Mouse (Mus musculus) adrenal gland, adult 8-10 months (tissue): ENCODE measurements around the gene Eif2ak4. TPM values are rescaled to one million over a fixed set of nuclear protein-coding genes. Genes with fewer than 3 reads are reported as not detected.

ENCODE experiments used
- DNase-seq: peaks from one replicate; pipeline ENCODE4 v3.0.0; 2022
- total RNA-seq, 4 experiments: library from RNA; stranded (reverse); gene quantifications; 2 replicates each; pipeline ENCODE4 v1.2.4; 2022

Eif2ak4 gene
- total RNA-seq, 4 experiments from 2014 or later, result 17.1 to 32.5 (median 26.1) TPM

- no peak for DNase-seq
Measured at GRCm38 (mm10) chr2:118405568-118405967, 17.1 kb downstream of the Eif2ak4 start.

DNA sequence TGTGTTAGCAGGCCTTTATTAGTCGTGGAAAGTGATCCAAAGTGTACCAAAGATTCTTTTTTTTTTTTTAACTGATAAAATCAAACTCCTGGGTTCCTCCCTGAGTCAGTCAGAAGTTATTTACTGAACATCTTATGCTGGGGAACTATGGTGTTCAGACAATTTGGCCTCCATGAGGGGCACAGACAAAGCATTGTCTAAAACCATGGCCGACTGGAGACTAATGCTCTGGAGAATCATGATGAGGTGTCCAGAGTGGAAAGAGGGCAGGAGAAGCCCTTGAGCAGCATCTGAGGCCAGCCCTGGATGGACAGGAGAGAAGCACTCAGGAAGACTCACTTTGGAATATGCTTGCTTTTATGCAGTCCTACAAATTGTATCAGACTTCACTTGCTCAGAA lies 18.4 kb downstream of the Eif2ak4 start:
- no peak for DNase-seq

DNA sequence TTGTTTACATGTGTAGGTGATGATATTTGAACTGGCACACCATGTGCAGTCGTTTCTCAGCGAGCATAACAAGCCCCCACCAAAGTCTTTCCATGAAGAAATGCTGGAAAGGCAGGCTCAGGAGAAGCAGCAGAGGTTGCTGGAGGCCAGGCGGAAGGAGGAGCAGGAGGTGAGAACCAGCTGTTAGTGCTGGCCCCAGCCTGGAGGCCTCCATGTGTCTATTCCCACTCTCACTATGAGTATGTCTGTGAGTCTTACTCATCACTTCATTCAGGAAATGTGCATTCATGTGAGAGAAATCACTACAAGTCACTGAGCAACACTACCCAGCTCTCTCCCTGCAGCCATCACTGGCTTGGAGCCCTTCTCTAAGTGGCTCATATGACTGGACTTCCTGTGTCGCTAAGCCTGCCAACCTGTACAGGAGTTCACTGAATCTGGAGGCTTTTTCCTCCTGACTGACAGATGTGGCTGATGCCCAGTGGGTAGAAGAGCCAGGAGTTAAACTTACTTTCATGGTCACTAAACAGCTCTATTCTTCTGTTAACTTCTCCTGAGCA lies 20.0 kb downstream of the Eif2ak4 start:
- DNase-seq, result no peak

DNA sequence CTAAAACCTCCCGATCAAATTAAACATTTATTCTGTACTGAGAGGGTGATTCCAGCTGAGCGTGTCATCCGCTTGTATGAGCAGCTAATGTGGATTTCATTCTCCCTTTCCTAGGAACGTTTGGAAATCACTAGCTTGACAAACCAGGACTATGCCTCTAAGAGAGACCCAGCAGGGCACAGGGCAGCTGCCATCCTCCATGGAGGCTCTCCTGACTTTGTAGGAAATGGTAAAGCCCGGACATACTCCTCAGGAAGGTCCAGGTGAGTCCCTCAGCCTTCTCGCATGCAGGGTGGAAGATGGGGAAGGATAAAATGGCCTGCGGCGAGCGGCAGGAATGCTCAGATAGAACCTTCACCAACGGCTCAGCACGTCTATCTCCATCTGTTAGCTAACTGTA lies 24.4 kb downstream of the Eif2ak4 start:
- no peak for DNase-seq

DNA sequence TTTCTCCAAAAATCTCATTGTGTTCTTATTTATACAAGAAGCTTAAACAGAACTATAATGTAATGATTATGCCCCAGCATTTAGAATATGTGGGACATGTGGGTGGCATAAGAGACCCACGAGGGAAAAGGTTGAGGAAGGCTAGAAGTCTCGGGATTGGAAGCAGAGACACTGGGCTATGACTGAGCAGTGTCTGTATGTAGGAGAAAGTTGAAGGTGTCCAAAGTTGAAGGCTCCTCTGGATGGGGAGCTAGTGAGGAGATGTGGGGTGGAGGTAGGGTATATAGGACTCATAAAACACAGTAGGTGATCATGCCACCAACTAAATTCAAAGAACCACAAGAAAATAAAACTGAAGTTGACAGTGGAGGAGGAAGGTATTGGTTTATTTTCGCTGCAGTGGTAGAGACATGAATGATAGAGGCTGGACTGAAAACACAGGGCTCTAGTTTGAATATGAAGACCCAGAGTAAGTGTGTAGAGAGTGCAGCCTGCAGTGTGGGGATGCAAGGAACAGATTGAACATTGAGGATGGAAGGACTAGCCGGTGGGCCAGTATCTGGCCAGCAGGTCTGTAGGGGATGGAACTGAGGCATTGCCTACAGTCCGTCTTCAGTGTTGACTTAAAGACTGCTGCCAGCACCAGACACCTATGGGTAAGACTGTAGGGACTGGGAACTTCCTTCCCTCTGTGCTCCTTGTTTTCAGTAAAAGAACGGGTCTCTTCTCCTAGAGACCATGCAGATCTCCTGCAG lies 27.4 kb downstream of the Eif2ak4 start:
- no peak for DNase-seq

DNA sequence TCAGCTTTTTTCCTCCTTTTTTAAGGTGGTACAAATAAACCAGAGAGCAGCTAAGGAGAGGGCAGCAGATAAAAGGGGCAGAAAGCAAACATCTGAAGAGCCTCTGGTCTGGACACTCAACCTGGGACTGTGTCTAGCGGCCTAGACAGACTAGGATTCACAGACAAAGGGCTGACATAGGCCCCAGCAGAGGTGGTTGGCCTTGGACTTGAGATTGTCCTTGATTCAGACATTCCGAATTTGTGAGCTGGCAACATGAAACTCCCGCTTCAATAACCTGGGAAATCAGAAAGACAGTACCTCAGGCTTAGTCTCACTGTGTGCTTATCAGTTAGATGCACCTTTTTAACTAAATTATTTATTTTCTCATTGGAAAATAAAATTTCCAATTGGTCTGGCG lies 29.7 kb downstream of the Eif2ak4 start:
- DNase-seq, result peak; percentile 28

DNA sequence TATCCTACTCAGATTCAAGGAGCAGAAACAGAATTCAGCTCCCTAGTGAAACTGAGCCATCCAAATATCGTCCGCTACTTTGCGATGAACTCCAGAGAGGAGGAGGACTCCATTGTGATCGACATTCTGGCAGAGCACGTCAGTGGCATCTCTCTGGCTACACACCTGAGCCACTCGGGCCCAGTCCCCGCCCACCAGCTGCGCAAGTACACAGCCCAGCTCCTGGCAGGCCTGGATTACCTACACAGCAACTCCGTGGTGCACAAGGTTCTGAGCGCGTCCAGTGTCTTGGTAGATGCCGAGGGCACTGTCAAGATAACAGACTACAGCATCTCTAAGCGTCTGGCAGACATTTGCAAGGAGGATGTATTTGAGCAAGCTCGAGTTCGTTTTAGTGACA lies 33.5 kb downstream of the Eif2ak4 start:
- no peak for DNase-seq

GRCm38 (mm10) chr2:118422385-118422784 lies 34.0 kb downstream of the Eif2ak4 start:
- no peak for DNase-seq

- no peak for DNase-seq
Measured at GRCm38 (mm10) chr2:118428296-118428695, 39.9 kb downstream of the Eif2ak4 start.

- DNase-seq, result no peak
Measured at GRCm38 (mm10) chr2:118429297-118429696, 40.9 kb downstream of the Eif2ak4 start.

DNA sequence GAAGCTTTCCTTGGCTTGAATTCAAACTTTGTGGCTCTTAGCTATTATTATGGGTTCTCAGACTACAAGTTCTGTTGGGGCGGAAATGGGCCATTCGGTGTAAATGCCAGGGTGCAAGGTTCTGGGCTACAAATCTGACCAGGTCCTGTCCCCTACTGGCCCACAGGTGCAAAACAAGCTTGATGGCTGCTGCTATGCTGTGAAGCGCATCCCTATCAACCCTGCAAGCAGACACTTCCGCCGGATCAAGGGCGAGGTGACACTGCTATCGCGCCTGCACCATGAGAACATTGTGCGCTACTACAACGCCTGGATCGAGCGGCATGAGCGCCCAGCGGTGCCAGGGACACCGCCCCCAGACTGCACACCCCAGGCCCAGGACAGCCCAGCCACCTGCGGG lies 42.2 kb downstream of the Eif2ak4 start:
- DNase-seq, result no peak

DNA sequence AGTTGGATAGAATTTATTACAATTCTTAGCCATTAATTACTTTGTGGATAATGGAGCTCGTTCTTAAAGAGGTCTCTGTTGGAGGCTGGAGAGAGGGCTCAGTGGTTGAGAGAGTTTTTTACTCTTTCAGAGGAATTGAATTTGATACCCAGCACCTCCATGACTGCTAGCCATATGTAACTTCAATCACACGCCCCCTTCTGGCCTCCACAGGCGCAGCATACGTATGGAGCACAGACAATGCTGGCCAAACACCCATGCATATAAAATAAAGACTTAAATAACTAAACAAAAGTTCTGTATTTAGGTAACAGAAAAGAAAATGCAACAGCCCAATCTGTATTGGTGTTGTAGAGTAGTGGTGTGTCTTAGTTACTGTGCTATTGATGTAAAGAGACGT lies 43.2 kb downstream of the Eif2ak4 start:
- no peak for DNase-seq

GRCm38 (mm10) chr2:118442172-118442571 lies 53.8 kb downstream of the Eif2ak4 start:
- DNase-seq, result no peak

DNA sequence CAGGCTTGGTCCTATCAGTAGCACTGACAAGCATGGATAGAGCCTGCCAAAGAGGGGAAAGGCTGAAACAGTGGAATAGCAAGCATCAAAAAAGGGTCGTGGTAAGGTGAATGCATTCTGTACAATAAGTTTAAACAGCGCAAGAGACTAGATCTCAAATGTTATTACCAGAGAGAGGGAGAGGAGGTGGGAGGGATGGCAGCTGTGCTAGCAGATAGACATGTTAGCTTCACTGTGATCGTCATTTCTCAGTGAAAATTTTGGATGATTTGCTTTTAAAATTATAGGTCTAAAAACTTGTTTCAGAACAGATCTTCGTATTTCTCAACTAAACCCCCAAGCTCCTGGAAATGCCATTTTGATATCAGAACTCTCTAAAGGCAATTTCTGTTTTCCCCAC lies 54.3 kb downstream of the Eif2ak4 start:
- DNase-seq, result no peak

DNA sequence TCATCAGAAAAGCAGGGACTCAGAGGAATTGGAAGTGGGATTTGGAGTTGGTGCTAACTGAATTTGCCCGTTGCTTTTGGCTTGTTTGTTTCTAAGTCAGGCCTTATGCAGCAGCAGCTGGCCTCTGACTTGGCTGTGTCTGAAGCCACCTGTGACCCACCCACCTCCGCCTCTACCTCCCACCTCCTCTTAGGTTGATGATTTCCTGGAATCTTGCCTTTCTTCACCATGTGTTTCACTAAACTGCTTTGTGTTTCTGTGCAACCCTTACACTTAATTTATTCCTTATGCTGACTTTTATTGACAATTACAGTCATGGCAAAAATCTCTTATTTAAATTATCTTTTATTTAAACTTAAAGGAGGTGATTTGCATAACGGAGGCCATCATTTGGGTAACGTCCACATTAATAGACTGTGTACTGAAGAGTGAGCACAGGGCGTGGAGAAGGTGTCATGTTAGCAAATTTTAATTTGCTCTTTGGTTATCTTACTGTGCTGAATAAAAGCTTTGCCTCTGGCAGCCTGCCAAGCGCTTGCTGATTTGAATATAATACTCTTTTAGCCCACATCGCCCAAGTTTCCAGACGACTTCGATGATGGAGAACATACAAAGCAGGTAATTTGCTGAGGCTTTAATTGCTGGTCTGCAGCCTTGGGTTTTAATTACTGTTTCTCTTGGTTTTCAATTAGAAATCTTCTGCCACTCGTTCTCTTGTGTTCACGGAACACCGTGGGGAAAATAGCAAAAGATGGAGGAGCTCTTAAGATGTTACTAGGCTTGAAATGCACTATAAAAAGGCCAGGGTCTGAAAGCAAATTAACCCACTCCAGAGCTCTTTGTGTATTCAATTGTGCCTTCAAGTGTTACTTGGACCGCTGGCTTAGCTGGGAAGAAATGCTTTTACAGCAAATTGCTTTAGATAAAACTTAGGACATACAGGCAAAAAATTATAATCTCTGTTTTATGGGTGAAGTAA lies 57.6 kb downstream of the Eif2ak4 start:
- DNase-seq, result no peak

GRCm38 (mm10) chr2:118448181-118448580 lies 59.8 kb downstream of the Eif2ak4 start:
- no peak for DNase-seq

DNA sequence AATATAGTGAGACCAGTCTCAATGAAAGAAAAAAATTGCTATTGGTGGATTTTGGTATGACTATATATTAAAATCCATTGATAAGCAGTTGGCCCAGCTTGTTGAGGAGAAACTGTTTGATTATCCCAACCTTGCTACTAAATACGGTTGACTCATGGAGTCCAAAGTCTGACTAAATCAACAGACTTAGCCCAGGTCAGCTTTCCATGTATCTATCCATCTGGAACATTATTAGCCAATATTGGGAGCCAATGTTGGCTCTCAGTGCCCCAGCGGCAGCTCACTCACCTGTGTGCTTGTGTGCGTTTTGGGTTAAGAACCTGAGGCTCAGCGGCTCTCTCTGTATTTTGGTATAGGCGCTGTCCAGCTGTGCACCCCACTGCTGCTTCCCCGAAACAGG lies 62.6 kb downstream of the Eif2ak4 start:
- no peak for DNase-seq

DNA sequence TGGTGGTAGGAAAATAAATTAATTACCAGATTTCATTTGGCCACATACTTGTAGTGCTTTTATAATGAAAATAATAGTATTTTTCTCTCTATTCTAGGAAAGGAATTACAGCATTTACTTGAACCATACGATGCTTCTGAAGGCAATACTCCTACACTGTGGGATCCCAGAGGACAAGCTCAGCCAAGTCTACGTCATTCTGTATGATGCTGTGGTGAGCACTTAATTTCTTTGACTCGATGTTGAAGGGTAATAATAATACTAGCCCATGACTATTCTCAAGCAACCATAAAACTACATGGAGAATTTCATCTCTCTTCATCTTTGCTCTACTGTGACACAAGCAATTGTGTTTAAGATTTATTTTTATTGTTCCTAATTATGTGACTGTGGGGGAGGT lies 68.6 kb downstream of the Eif2ak4 start:
- DNase-seq, result no peak

DNA sequence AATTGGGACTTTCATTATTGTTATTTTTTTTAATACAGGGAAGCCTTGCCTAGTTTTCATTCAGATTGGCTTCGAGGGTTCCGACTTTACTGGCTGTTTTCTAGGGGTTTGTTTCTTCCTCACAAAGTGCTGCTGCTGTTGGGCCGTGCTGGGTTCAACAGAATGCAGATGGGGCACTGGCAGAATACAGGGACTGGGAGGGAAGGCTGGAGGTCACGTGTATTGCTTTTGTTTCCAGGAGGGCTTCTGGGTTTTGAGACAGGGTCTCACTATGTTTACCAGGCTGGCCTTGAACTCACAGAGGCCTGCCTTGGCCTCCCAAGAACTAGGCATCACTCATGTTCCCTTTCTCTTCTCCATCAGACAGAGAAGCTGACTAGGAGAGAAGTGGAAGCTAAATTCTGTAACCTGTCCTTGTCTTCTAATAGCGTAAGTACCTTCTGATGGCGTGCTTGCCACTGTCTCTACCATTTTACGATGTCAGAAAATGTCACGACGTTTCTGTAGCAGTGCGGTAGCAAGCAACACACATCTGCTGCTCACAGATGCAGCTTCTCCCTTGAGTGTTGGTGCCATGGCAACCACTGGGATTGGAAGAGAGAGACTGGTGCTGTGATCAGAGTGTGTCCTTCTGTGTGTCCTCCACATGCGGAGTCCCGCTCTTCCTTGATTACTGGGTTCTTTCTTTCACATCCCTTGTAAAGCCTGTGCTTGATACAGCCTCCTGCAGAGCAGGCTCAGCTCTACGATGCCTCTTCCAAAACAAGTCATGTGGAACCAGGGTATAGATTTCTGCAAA lies 69.2 kb downstream of the Eif2ak4 start:
- no peak for DNase-seq

DNA sequence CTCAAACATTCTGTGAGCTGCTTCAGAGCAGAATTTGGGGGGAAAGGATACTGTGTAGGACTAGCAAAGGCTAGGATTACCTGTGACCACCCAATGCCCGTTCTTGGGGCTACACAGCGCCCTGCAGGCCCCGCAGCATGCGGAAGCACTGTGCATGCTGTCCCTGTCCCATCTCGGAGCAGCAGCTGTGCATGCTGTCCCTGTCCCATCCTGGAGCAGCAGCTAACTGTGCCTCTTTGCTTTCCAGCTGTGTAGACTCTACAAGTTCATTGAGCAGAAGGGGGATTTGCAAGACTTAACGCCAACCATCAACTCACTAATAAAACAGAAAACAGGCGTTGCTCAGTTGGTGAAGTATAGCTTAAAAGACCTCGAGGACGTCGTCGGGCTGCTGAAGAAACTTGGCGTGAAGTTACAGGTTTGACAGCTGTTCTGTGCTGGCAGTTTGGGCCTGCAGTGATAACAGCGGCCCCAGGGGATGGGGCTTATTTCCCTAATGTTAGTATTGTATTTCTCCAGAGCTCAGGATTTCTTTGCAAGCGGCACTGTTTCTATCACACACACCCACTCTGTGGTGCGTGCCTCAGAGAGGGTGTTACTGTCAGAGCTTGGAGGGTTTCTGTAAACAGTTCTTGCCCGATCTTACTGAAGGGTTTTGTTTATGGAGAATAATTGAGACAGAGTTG lies 73.2 kb downstream of the Eif2ak4 start:
- no peak for DNase-seq

DNA sequence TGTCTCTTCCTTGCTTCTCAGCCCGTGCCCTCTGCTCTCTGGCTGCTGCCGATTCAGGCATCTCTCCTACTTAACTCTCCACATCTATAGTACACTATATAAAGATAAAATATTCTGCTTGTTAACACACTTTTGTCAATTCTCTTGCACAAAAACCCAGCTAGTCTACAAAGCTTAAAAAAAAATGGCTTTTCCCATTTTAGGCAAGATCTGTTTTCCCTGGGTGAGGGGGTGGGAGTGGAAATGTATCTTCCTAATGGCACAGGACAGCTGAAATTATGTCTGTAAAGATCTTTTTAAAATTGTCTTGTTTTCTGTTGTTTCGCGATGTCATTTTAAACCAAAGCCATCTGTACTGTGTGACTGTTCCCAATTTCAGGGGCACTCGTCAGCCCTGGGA lies 75.1 kb downstream of the Eif2ak4 start:
- DNase-seq, result no peak

DNA sequence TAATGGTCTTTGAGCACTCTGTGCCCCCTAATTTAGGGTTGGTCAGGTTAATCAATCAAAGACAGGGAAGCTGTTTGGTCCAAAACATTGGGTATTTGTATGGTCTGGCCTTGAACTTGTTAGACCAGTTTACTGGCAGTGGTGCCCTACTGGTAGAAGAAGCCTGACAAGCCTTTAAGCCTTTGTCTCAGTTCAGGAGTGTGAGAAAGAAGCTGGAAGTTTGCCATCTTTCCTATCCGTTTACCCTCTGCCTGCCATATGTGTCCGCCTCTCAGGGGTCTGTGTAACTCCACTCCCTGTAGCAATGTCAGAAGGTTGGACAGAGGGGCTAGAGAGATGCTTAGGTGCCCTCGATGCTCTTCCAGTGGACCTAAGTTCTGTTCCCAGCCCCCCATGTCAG lies 76.0 kb downstream of the Eif2ak4 start:
- DNase-seq, result no peak
